Mouse (Mus musculus) intestine, embryonic 15.5 days (tissue): ENCODE data around the gene Gmds. TPM values are rescaled to one million over a fixed set of nuclear protein-coding genes. Genes with fewer than 3 reads are reported as not detected.

Source experiments
- ATAC-seq: fragments of 200-750 bp; cut with Nextera tagmentation; 2 replicates; pipeline ENCODE4 v1.8.0; 2017; ENCODE audit warnings: moderate TSS enrichment, moderate library complexity
- H3K27ac ChIP-seq: fragments of 300-500 bp; sonication (generic); 2 replicates; pipeline ENCODE4 v1.5.1; 2015; ENCODE audit warnings: mild to moderate bottlenecking, inconsistent platforms
- H3K27me3 ChIP-seq: fragments of 300-500 bp; sonication (generic); replicated peaks from 2 replicates; pipeline ENCODE4 v1.6.1; 2015; ENCODE audit warnings: inconsistent platforms
- H3K36me3 ChIP-seq: fragments of 300-500 bp; sonication (generic); 2 replicates; pipeline ENCODE4 v1.6.1; 2015; ENCODE audit warnings: inconsistent platforms
- H3K4me1 ChIP-seq: fragments of 300-500 bp; sonication (generic); replicated peaks from 2 replicates; pipeline ENCODE4 v1.6.1; 2015; ENCODE audit warnings: inconsistent platforms
- H3K4me2 ChIP-seq: fragments of 300-500 bp; sonication (generic); replicated peaks from 2 replicates; pipeline ENCODE4 v1.6.1; 2015; ENCODE audit warnings: mild to moderate bottlenecking, inconsistent platforms
- H3K4me3 ChIP-seq: fragments of 300-500 bp; sonication (generic); replicated peaks from 2 replicates; pipeline ENCODE4 v1.5.1; 2015; ENCODE audit warnings: inconsistent platforms
- H3K9ac ChIP-seq: fragments of 300-500 bp; sonication (generic); 2 replicates; pipeline ENCODE4 v1.6.1; 2015; ENCODE audit warnings: inconsistent platforms
- H3K9me3 ChIP-seq: fragments of 300-500 bp; sonication (generic); 2 replicates; pipeline ENCODE4 v1.6.1; 2016; ENCODE audit warnings: inconsistent platforms
- WGBS: fragments of 180-500 bp; shearing (Covaris S2); methylation state at CpG from one replicate; pipeline ENCODE4 v1.1.7; 2015; 5-methylcytosine and 5-hydroxymethylcytosine counted together
- polyA plus RNA-seq: library from polyadenylated mRNA; unstranded; fragments of >200 nt; fragmentation: Nextera tagmentation; extraction: Ambion mirVana; gene quantifications from 2 replicates; pipeline ENCODE4 v1.2.1, GENCODE M21; 2015

The Gmds gene
- polyA plus RNA-seq, 1 experiment from 2014 or later, result 170 TPM

- Histone ChIP-seq H3K4me1 (no peaks in the 10 kb centered on the region), H3K36me3 (no peaks in the 10 kb centered on the region), H3K27me3 (no peaks in the 10 kb centered on the region), H3K9me3 (no peaks in the 10 kb centered on the region), H3K9ac (no peak overlapping the region), H3K4me2 (no peak overlapping the region), H3K4me3 (no peak overlapping the region), H3K27ac (no peak overlapping the region)
- WGBS, result 66% methylated on average over 3 of the region's 3 CpGs
- no peak for ATAC-seq
These were observed 429.5 kb downstream of the Gmds start for GRCm38 (mm10) chr13:31909031-31909430.

DNA sequence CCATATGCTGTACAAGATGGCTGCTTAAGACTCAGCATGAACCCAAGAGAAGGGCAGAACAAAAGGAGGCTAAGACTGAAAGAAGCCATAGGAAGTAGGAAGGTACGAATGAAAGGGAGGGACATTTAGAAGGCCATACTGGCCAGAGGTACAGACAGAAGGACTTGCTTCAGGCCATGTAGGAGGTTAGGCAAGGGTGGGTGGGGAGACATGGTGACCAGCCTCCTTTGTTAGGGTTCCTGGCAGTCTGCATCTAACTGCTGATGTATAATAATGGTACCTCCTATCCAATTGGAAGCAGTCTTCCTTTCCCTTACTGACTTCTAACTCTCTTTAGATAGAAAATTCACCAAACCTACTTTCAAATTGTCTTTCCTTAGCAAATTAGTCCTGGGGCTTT, 432.0 kb downstream of the Gmds start:
- WGBS, result 79% methylated on average over 1 of the region's 1 CpGs
- no peaks in the 10 kb centered on the region for H3K9me3 ChIP-seq
- no peak overlapping the region for H3K27ac ChIP-seq
- H3K36me3 ChIP-seq, result no peaks in the 10 kb centered on the region
- no peaks in the 10 kb centered on the region for H3K4me1 ChIP-seq
- no peaks in the 10 kb centered on the region for H3K27me3 ChIP-seq
- H3K9ac ChIP-seq, result no peak overlapping the region
- ATAC-seq, result no peak
- H3K4me2 ChIP-seq, result no peak overlapping the region
- H3K4me3 ChIP-seq, result no peak overlapping the region

DNA sequence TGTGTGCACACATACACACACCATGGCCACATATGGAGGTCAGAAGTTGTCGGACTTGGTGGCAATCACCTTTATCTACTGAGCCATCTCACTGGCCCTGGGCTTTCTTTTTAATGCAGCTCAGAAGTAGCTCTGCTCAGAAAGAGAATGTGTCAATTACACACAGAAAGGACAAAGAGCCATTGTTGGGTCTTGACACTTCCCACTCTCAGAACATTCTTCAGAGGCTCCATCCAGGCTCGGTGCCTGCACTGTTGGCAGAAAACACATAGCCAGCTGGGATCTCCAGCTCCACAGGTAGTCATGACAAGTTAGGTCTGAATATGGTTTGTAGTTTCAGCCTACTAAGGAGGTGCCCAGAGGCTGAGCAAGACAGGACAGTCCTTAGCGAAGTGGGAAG, 438.3 kb downstream of the Gmds start:
- Histone ChIP-seq H3K9me3 (no peaks in the 10 kb centered on the region), H3K4me1 (no peaks in the 10 kb centered on the region), H3K27ac (no peak overlapping the region), H3K9ac (no peak overlapping the region), H3K4me2 (no peak overlapping the region), H3K27me3 (no peaks in the 10 kb centered on the region), H3K36me3 (no peaks in the 10 kb centered on the region), H3K4me3 (no peak overlapping the region)
- no peak for ATAC-seq
- WGBS, result 77% methylated on average over 3 of the region's 3 CpGs

GRCm38 (mm10) chr13:31899392-31899791, 439.1 kb downstream of the Gmds start:
- Histone ChIP-seq H3K9me3 (no peaks in the 10 kb centered on the region), H3K27ac (no peak overlapping the region), H3K4me2 (no peak overlapping the region), H3K4me3 (no peak overlapping the region), H3K27me3 (no peaks in the 10 kb centered on the region), H3K4me1 (no peaks in the 10 kb centered on the region), H3K9ac (no peak overlapping the region), H3K36me3 (no peaks in the 10 kb centered on the region)
- WGBS, result 87% methylated on average over 5 of the region's 5 CpGs
- no peak for ATAC-seq

DNA sequence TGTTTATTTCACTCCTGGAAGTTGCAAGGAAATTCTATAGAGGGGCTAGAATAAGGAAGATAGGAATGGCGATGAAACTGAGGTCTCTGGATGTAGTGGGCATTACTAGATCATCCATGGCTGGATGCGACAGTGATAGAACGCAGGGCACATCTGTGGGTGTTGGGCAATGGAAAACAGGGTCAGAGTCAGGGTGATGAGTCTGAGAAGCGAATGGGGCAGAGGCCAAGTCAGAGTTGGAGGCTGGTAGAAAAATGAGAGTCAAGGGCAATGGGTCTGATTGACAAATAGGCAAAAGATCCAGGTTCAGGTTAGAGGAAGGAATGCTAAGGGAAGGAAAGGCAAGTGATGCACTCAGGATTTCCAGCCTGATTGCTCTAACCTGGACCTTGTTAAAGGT, 441.0 kb downstream of the Gmds start:
- no peaks in the 10 kb centered on the region for H3K27me3 ChIP-seq
- no peaks in the 10 kb centered on the region for H3K4me1 ChIP-seq
- H3K36me3 ChIP-seq, result no peaks in the 10 kb centered on the region
- no peak overlapping the region for H3K9ac ChIP-seq
- no peak overlapping the region for H3K27ac ChIP-seq
- 79% methylated on average over 4 of the region's 4 CpGs for WGBS
- no peak overlapping the region for H3K4me3 ChIP-seq
- ATAC-seq, result no peak
- H3K9me3 ChIP-seq, result no peaks in the 10 kb centered on the region
- no peak overlapping the region for H3K4me2 ChIP-seq

- Histone ChIP-seq H3K27me3 (no peaks in the 10 kb centered on the region), H3K4me2 (no peak overlapping the region), H3K4me1 (no peaks in the 10 kb centered on the region), H3K4me3 (no peak overlapping the region), H3K9me3 (no peaks in the 10 kb centered on the region; the same call in 1 of the 2 replicates), H3K27ac (no peak overlapping the region), H3K9ac (no peak overlapping the region), H3K36me3 (no peaks in the 10 kb centered on the region)
- WGBS, result 70% methylated on average over 3 of the region's 3 CpGs
- no peak for ATAC-seq
These were observed 444.0 kb downstream of the Gmds start for GRCm38 (mm10) chr13:31894511-31894910.

DNA sequence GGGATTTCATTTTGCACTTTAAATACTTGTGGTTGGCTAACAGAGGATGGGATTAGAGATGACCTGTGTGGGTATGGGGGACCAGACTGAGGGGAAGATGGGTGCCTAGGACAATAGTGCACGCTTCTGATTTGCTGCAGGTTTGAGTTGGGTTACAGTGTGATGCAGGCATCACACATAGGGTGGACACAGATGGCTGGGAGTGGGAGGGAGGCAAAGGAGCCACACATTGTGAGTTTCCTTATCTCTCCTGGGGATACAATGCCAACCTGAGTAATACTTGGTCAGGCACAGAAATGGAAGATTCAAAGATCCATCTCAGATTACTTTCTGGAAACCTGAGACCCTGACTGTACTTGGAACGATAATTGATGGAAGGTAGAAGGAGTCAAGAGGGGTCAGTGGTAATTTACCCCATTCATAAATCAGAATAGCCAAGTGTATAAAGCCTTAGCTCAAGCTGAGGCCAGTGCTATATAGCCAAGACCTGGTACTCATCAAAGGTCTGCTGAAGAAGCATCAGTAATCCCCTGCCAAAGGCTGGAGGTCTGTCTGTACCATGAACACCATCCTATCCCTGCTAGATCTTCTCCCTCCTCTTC, 445.5 kb downstream of the Gmds start:
- Histone ChIP-seq H3K4me3 (no peak overlapping the region), H3K4me1 (no peaks in the 10 kb centered on the region), H3K9me3 (no peaks in the 10 kb centered on the region; the same call in 1 of the 2 replicates), H3K4me2 (no peak overlapping the region), H3K9ac (no peak overlapping the region), H3K27ac (no peak overlapping the region), H3K27me3 (no peaks in the 10 kb centered on the region), H3K36me3 (no peaks in the 10 kb centered on the region)
- no peak for ATAC-seq
- WGBS, result 63% methylated on average over 2 of the region's 2 CpGs

- 54% methylated on average over 3 of the region's 3 CpGs for WGBS
- Histone ChIP-seq H3K9me3 (no peaks in the 10 kb centered on the region; the same call in 1 of the 2 replicates), H3K27ac (no peak overlapping the region), H3K4me3 (no peak overlapping the region), H3K36me3 (no peaks in the 10 kb centered on the region), H3K27me3 (no peaks in the 10 kb centered on the region), H3K9ac (no peak overlapping the region), H3K4me2 (no peak overlapping the region), H3K4me1 (no peaks in the 10 kb centered on the region)
- no peak for ATAC-seq
These were observed 450.0 kb downstream of the Gmds start for GRCm38 (mm10) chr13:31888500-31888899.

DNA sequence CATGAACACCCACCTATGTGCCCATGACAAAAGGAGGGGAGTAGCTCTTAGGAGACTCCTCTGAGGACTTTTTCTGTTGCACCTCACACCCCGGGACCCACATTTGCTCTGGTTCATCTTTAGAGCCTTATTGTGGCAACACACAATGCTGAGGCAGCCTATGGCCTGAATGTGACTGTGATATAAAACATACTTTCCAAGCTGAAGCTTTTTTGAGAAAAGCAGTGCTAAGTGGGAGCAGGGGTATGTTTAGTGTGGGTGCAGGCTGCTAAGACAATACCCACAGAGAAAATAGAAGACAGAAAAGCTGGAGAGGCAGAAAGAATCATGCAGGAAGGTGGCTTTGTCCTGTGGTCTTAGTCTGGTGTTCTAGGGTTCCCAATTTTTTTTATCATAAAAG, 452.8 kb downstream of the Gmds start:
- Histone ChIP-seq H3K27ac (no peak overlapping the region), H3K9ac (no peak overlapping the region), H3K27me3 (no peaks in the 10 kb centered on the region), H3K36me3 (no peaks in the 10 kb centered on the region), H3K4me1 (no peaks in the 10 kb centered on the region), H3K9me3 (no peaks in the 10 kb centered on the region), H3K4me2 (no peak overlapping the region), H3K4me3 (no peak overlapping the region)
- 85% methylated on average over 1 of the region's 1 CpGs for WGBS
- ATAC-seq, result no peak

- H3K36me3 ChIP-seq, result no peaks in the 10 kb centered on the region
- H3K9ac ChIP-seq, result no peak overlapping the region
- H3K4me2 ChIP-seq, result no peak overlapping the region
- no peaks in the 10 kb centered on the region for H3K27me3 ChIP-seq
- 76% methylated on average over 8 of the region's 8 CpGs for WGBS
- ATAC-seq, result no peak
- no peak overlapping the region for H3K4me3 ChIP-seq
- no peaks in the 10 kb centered on the region for H3K4me1 ChIP-seq
- H3K27ac ChIP-seq, result no peak overlapping the region
- no peaks in the 10 kb centered on the region for H3K9me3 ChIP-seq
These were observed 459.6 kb downstream of the Gmds start for GRCm38 (mm10) chr13:31878805-31879477.

DNA sequence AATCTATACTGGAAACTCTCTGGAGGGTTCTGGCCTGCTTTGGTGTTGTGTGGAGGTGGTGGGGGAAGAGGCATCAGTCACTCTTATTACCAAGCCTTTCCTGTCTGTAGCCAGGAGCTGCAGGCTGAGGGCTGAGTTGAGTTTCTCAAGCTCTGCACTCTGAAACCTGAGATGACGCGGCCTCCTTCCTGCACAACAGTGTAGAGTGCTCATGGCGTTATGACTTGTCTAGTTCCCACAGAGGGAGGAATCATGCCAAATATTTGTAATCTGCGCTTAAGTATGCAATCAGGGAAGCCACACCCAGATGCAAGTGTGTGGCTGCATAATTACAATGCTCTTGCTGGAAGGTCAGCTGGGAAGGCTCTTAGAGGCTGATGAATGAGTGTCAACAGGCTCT, 461.5 kb downstream of the Gmds start:
- Histone ChIP-seq H3K4me3 (no peak overlapping the region), H3K4me1 (no peaks in the 10 kb centered on the region), H3K36me3 (no peaks in the 10 kb centered on the region), H3K27me3 (no peaks in the 10 kb centered on the region), H3K9ac (no peak overlapping the region), H3K4me2 (no peak overlapping the region), H3K27ac (no peak overlapping the region), H3K9me3 (no peaks in the 10 kb centered on the region)
- 53% methylated on average over 4 of the region's 4 CpGs for WGBS
- ATAC-seq, result no peak

DNA sequence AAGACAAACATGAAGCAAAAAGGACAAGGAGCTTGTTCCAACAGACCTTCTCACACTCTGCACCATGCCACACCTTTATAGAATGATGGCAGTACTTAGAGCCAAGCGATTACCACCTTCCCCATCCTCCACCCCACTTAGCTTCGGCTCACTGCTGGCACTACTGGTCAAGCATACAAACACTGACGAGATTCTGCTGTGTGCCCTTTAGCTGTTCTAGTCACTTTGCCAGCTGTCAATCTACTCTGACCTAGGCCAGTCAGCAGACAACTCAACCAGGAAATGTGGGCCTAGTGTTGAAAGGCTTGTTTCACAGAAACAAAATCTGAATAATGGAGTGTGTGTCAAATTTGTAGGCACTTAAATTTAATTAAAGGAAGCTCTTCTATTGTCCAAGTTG, 464.1 kb downstream of the Gmds start:
- no peak overlapping the region for H3K4me3 ChIP-seq
- no peak overlapping the region for H3K9ac ChIP-seq
- H3K36me3 ChIP-seq, result no peaks in the 10 kb centered on the region
- no peak overlapping the region for H3K4me2 ChIP-seq
- ATAC-seq, result no peak
- no peaks in the 10 kb centered on the region for H3K9me3 ChIP-seq
- WGBS, result 82% methylated on average over 3 of the region's 3 CpGs
- no peak overlapping the region for H3K27ac ChIP-seq
- no peaks in the 10 kb centered on the region for H3K4me1 ChIP-seq
- no peaks in the 10 kb centered on the region for H3K27me3 ChIP-seq

DNA sequence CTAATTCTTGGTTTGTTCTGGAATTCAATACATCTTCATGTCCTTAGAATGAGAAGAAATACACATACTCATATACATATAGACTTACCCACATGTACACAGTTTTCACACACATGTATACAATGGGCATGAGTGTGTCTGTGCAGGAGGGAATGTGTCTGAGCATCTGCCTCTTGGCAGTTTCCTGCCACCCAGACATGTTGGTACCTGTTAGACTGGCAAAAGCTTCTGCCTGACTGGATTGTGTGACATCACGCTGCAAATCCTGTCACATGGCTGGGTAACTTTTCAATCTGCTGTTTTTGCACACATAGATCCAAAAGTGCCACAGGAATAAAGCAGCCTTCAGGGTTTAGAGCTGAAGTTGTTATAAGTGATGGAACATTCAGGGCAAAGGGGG, 465.3 kb downstream of the Gmds start:
- H3K4me3 ChIP-seq, result no peak overlapping the region
- no peaks in the 10 kb centered on the region for H3K27me3 ChIP-seq
- no peaks in the 10 kb centered on the region for H3K9me3 ChIP-seq
- no peaks in the 10 kb centered on the region for H3K36me3 ChIP-seq
- H3K9ac ChIP-seq, result no peak overlapping the region
- no peak overlapping the region for H3K27ac ChIP-seq
- 91% methylated on average over 1 of the region's 1 CpGs for WGBS
- ATAC-seq, result no peak
- no peak overlapping the region for H3K4me2 ChIP-seq
- H3K4me1 ChIP-seq, result no peaks in the 10 kb centered on the region
